Mouse (Mus musculus) layer of hippocampus, adult 6 months (tissue): ENCODE data around the gene Rab11fip5. TPM values are rescaled to one million over a fixed set of nuclear protein-coding genes. Genes with fewer than 3 reads are reported as not detected.

Experiments used
- long read RNA-seq, 2 experiments: library from polyadenylated mRNA; unstranded; transcript quantifications; one replicate each; pipeline ENCODE4 v2.0.0; 2019 to 2020
- microRNA-seq: library from miRNA; unstranded; fragments of <30 nt; microRNA quantifications from one replicate; pipeline ENCODE4 v1.2.0, GENCODE M21; 2020
- polyA plus RNA-seq: library from polyadenylated mRNA; unstranded; fragments of <200 nt; fragmentation: Nextera tagmentation; gene quantifications from 2 replicates; pipeline ENCODE4 v1.2.3, GENCODE M21; 2021

Gene Rab11fip5
- polyA plus RNA-seq, result 7.0 and 7.7 TPM in 2 replicates
- long read RNA-seq, experiment 1, full-length matches to known transcripts, result 1 of 16 reads
- long read RNA-seq, experiment 1, partial matches to known transcripts, result 2 of 16 reads
- long read RNA-seq, experiment 1, other reads (novel, unspliced or antisense), result 13 of 16 reads
- long read RNA-seq, experiment 2, full-length matches to known transcripts, result 55 of 88 reads
- long read RNA-seq, experiment 2, partial matches to known transcripts, result 10 of 88 reads
- long read RNA-seq, experiment 2, other reads (novel, unspliced or antisense), result 23 of 88 reads

GRCm38 (mm10) chr6:85373951-85374733 is at the start of gene Rab11fip5:
Rab11fip5 (minus strand) TSS chr6:85374634.

GRCm38 (mm10) chr6:85423836-85424379 is 49.5 kb upstream of the Rab11fip5 start, which contains the start of gene Noto:
Noto (plus strand) TSS chr6:85423886.

GRCm38 (mm10) chr6:85333000-85333669 is 41.3 kb downstream of the Rab11fip5 start, which contains the start of gene Sfxn5:
Sfxn5 (minus strand) TSS chr6:85333422.

Small RNA genes within 50 kb of the gene (microRNA-seq; reads per million reads assigned to microRNA genes)
- not detected for gene Mir705

Other genes starting within 250 kb of the Rab11fip5 start
- gene Spr, start 236.9 kb downstream of the Rab11fip5 start, polyA plus RNA-seq, result 111 and 117 TPM in 2 replicates
- gene Emx1, start 187.2 kb downstream of the Rab11fip5 start, polyA plus RNA-seq, result 11.5 and 14.1 TPM in 2 replicates
- gene Sfxn5, start 41.2 kb downstream of the Rab11fip5 start, polyA plus RNA-seq, result 232 and 411 TPM in 2 replicates
- gene Noto, start 49.3 kb upstream of the Rab11fip5 start, polyA plus RNA-seq, result not detected in 2 replicates
- 23.2 and 24.0 TPM in 2 replicates for gene Smyd5, start 57.4 kb upstream of the Rab11fip5 start, polyA plus RNA-seq
- 364 and 375 TPM in 2 replicates for gene Cct7, start 76.9 kb upstream of the Rab11fip5 start, polyA plus RNA-seq
- 21.4 and 23.7 TPM in 2 replicates for gene Pradc1, start 77.3 kb upstream of the Rab11fip5 start, polyA plus RNA-seq
- 8.3 and 10.5 TPM in 2 replicates for gene Fbxo41, start 128.4 kb upstream of the Rab11fip5 start, polyA plus RNA-seq
- 22.2 and 26.3 TPM in 2 replicates for gene Egr4, start 139.0 kb upstream of the Rab11fip5 start, polyA plus RNA-seq
- gene Alms1, start 212.9 kb upstream of the Rab11fip5 start, polyA plus RNA-seq, result 0.49 and 0.55 TPM in 2 replicates